Mouse (Mus musculus): Measurements from ENCODE around the gene Catsper4.

Gene Catsper4

DNA sequence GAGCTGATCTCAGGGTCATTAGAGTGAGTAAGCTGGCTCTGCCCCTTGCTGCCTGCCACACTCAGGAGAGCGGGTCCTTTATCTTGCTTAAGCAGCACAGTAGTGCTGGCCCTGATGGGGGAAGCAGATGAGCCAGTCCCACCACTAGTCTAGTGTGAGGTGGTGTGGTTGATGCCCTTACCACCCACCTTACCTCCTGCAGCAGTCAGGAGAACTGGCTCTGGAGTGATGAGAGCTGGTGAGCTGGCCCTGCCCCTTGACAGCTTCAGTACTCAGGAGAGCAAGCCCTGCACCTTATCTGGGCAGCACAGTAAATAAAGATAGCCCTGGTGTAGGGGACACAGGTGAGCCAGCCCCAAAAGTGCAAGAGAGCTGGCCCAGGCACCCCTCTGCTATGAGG is 46.1 kb downstream of the Catsper4 start:
- no peak for DNase-seq (ENCODE audit: low read depth)

DNA sequence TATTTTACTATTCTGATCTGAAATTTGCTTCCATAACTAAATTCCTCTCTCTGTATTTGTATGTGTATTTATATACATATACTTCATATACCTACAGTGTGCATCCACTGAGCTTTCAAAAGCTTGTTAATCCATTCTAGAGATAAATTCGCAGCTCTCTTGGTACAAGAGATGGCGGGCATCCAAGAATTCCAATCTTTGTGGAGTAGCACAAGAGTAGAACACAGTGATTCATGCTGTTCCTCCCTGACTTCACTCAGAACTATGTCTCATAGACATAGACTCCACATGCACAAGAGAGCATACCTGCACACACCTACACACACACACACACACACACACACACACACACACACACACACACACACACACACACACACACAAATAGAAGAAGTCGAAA is 54.8 kb downstream of the Catsper4 start:
- DNase-seq (ENCODE audit: low read depth), result no peak

DNA sequence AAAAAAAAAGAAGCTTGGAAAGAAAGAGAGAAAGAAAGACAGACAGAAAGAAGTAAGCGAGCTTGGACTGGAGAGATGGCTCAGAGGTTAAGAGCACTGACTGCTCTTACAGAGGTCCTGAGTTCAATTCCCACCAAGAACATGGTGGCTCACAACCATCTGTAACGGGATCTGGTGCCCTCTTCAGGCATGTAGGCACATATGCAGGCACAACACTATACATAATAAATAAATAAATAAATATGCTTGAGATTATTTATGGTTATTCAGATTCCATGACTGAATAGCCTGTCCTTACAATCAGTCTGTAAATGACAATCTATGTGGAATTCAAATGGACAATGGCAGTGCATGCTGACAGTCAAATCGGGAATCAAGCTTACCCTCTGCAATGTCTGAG is 60.3 kb downstream of the Catsper4 start:
- no peak for DNase-seq (ENCODE audit: low read depth)

DNA sequence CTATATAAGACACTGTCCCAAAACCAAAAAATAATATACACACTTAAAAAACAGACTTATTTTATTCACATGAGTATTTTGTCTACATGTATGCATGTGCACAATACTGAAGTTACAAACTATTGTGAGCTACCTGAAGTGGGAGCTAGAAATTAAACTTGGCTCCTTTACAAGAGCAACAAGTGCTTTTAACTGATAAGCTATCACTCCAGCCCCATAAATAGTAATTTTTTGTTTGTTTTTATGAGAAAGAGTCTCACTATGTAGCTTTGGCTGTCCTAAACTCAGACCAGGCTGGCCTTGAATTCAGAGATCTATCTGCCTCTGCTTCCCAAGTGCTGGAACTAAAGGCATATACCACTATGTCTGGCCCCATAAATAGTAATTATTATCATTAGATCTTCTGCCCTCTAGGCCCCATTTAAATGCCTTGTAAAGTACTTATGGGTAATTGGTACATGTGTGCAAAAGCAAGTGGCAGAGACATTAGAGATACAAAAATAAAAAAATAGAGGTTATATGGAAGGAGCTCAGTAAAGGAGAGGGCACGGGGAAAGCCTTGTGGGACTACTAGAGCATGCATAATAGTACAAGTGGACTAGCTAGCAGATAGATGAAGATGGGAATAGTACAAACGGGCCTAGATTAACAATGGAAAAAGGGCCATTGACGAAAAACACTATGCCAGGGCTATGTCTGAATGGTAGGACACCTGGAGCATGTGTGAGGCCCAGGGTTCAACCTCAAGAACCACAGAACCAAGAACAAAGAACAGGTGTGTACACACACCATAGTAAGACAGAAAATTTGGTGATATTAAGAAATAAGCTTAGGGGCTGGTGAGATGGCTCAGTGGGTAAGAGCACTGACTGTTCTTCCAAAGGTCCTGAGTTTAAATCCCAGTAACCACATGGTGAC is 61.4 kb downstream of the Catsper4 start:
- no peak for DNase-seq (ENCODE audit: low read depth)

DNA sequence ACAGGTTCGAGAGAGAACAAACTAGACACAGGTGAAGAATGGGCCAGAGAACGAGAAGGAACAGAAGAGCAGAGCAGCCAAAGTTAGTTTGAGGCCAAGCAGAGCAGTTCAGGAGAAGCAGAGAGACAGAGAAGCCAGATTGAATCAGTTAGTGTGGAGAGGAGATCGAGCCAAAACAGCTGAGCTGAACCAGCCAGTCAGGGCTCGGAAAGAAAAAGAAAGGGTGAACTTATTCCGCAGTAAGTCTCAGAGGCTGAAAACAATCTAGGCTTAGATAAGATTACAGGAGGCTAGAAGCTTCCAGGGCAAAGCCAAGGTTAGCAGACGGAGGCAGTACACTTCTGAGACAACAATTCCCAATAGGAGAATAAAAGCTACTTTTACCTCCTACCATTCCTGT is 62.2 kb downstream of the Catsper4 start:
- DNase-seq (ENCODE audit: low read depth), result no peak

DNA sequence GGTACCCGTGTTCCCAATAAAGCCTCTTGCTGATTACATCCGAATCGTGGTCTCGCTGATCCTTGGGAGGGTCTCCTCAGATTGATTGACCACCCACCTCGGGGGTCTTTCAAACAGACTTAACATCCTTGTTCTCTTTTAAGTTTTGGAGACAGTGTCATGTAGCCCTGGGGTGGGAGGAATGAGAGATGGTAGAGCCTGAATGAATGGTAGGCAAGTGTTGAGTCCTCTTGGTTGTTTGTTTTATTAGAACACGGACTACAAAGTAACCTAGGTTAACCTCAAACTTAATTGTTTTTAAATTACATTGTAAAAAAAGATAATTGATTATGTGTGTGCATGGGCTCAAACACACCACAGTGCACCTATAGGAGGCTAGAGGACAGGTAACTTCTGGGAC is 62.6 kb downstream of the Catsper4 start:
- no peak for DNase-seq (ENCODE audit: low read depth)

All from c-Kit-positive CD71-negative TER-119-negative erythroid progenitor cells, embryonic 14.5 days (primary cell).